Comparison of ENCODE assay signal across 8 mouse cellular contexts in the genomic region with DNA sequence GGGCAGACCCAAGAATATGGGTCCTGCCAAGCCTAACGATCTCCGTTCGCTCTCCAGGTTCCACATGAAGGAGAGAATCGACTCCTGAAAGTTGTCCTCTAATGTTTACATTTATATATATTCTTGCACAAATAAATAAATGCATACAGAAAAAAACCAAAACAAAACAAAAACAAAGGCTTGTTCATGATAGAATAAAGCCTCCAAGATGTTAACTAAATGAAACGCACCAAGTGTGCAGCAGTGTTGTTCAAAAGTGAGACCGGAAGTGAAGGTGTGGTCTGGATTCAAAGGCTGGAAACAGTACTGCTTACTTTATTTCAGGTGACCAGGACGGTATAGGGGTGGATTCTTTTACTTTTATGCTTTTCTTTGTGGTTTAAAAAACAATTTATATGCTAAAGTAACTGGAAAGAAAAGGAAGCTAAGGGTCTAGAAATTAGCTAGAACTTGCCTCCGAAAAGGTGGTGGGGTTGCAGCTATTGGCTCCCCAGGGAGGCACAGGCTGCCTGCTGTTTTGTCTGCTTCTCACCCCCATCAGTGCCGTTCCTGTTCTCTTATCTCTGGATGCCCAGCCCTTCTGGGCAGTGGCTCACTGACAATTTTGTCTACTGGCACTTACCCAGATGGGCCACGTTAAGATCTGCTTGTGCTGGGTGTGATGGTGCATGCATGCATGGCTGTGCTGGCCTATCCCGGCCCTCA. TPM values are rescaled to one million over a fixed set of nuclear protein-coding genes. Genes with fewer than 3 reads are reported as not detected.
DNase-seq lines count a peak whose midpoint lies in the region; ATAC-seq and TF ChIP-seq lines count a peak whose summit lies in the region.

No protein-coding gene starts in this region.

- 0 out of 2 replicates have a peak, but pooled peaks have one; percentile 31 for ATAC-seq in midbrain, embryonic 12.5 days (ENCODE audit: low FRiP score, low read depth)

- H3K9me3 ChIP-seq in midbrain, embryonic 12.5 days = no peaks in the 10 kb centered on the region

- peak overlapping the region; percentile 92 for H3K4me2 ChIP-seq in midbrain, embryonic 12.5 days (replicated peaks)

- TF ChIP-seq CTCF in cerebellum, adult 2 months (IDR thresholded peaks at IDR 0.05; ENCODE audit: borderline replicate concordance, insufficient read depth, low read depth, low read length) = no peak
- TF ChIP-seq CTCF in heart, adult 2 months (IDR thresholded peaks at IDR 0.05) = no peak; the same call in none of the 2 replicates

- intact Hi-C loops in heart, adult 2 months (cut with DNase I) = loop anchor here (2.0 to 10.0 kb wide), 5 partner anchors 160 to 338 kb away; partner anchors contain the start of genes Cnep1r1 and Nkd1
- intact Hi-C loops in gastrocnemius, postnatal 14 days (cut with DNase I; ENCODE audit: low total_unique reads) = loop anchor here (5.0 kb wide), 1 partner anchor 260 kb away; no protein-coding TSS in a partner anchor

- DNase-seq in ovary, adult 18-20 months (ENCODE audit: low spot score) = peak; percentile 28
- no peak for DNase-seq in ovary, postnatal 10 days (ENCODE audit: low spot score)
- peak; percentile 31 to 42 for DNase-seq in cerebellum, adult 2 months
- peak; percentile 39 to 40 for DNase-seq in heart, adult 2 months
- peak; percentile 20 for DNase-seq in kidney, postnatal 10 days
- DNase-seq in yolk sac, embryonic 10.5 days (ENCODE audit: low spot score) = peak; percentile 9
- DNase-seq in gastrocnemius, postnatal 14 days = no peak

- no peaks in the 10 kb centered on the region; the same call in 1 of the 2 replicates for H3K4me1 ChIP-seq in cerebellum, adult 2 months (ENCODE audit: control insufficient read depth, insufficient read depth, low read length)
- peaks cover 7% of the 10 kb centered on the region for H3K4me1 ChIP-seq in heart, adult 2 months (ENCODE audit: control insufficient read depth, insufficient read depth, low read length)
- peaks cover 22% of the 10 kb centered on the region for H3K4me1 ChIP-seq in midbrain, embryonic 12.5 days

- no peak for TF ChIP-seq EP300 in heart, adult 2 months (IDR thresholded peaks at IDR 0.05; ENCODE audit: insufficient read depth, low read depth, low read length)

- 18% methylated on average over 11 of the region's 11 CpGs for WGBS in cerebellum, adult 2 months
- WGBS in heart, adult 2 months = 12% methylated on average over 11 of the region's 11 CpGs
- WGBS in midbrain, embryonic 12.5 days = 38% methylated on average over 11 of the region's 11 CpGs

- peak overlapping the region; percentile 98 for H3K4me3 ChIP-seq in cerebellum, adult 2 months (replicated peaks; ENCODE audit: insufficient read depth, low read depth, low read length)
- peak overlapping the region; percentile 89 for H3K4me3 ChIP-seq in heart, adult 2 months
- peak overlapping the region; percentile 85 for H3K4me3 ChIP-seq in midbrain, embryonic 12.5 days

- H3K9ac ChIP-seq in heart, adult 2 months (ENCODE audit: low read depth, low read length) = peak overlapping the region; percentile 72
- H3K9ac ChIP-seq in midbrain, embryonic 12.5 days (replicated peaks) = no peak overlapping the region

- H3K79me2 ChIP-seq in heart, adult 2 months (replicated peaks; ENCODE audit: control insufficient read depth, insufficient read depth, low read length) = peaks cover 2% of the 10 kb centered on the region; the same call in 1 of the 2 replicates

- no peak overlapping the region for H3K27ac ChIP-seq in cerebellum, adult 2 months (ENCODE audit: insufficient read depth, low read length)
- H3K27ac ChIP-seq in heart, adult 2 months = peak overlapping the region; percentile 91
- no peak overlapping the region for H3K27ac ChIP-seq in midbrain, embryonic 12.5 days (replicated peaks)

- TF ChIP-seq POLR2A in cerebellum, adult 2 months (IDR thresholded peaks at IDR 0.05; ENCODE audit: borderline replicate concordance, insufficient read depth, low read length) = no peak
- TF ChIP-seq POLR2A in heart, adult 2 months (IDR thresholded peaks at IDR 0.05; ENCODE audit: insufficient read depth, low read depth, low read length) = no peak

- H3K27me3 ChIP-seq in cerebellum, adult 2 months (ENCODE audit: control insufficient read depth, insufficient read depth, low read length) = no peaks in the 10 kb centered on the region
- H3K27me3 ChIP-seq in heart, adult 2 months (ENCODE audit: control insufficient read depth, insufficient read depth, low read length) = no peaks in the 10 kb centered on the region
- H3K27me3 ChIP-seq in midbrain, embryonic 12.5 days = peaks cover 4% of the 10 kb centered on the region; the same call in 1 of the 2 replicates

- H3K36me3 ChIP-seq in heart, adult 2 months (ENCODE audit: control insufficient read depth, insufficient read depth, low read length) = peaks cover 17% of the 10 kb centered on the region
- peaks cover 20% of the 10 kb centered on the region for H3K36me3 ChIP-seq in midbrain, embryonic 12.5 days

RNA-seq across cellular contexts. Expression of gene Brd7, which starts 0.6 kb away (rescaled TPM):
- 69.8 and 70.0 TPM in 2 replicates for polyA plus RNA-seq in cerebellum, adult 2 months (2012; rRNA removed)
- total RNA-seq in heart, adult 2 months (2021) = 10 to 100 TPM; 78.9 to 79.0 TPM
- polyA plus RNA-seq in heart, adult 2 months (2012; rRNA removed) = 30.9 and 44.6 TPM in 2 replicates
- polyA plus RNA-seq in midbrain, embryonic 12.5 days (2016; fragmentation: Nextera tagmentation; extraction: Ambion mirVana) = 83.9 and 95.5 TPM in 2 replicates
- 10 to 100 TPM; 60.9 to 71.4 TPM for total RNA-seq in gastrocnemius, postnatal 14 days (2021)

Comparison
In these comparisons a context has a peak if more than half of its experiments do, and no peak if none do; other contexts are left out.
1. DNase-seq: peak in ovary, adult 18-20 months (single experiment), cerebellum, adult 2 months (2 of 2), heart, adult 2 months (2 of 2), kidney, postnatal 10 days (single experiment) and yolk sac, embryonic 10.5 days (single experiment); none in ovary, postnatal 10 days (single experiment) and gastrocnemius, postnatal 14 days (single experiment).
2. Peak in every context shown above with its lines, with median percentiles within 50 percentile points of each other: H3K4me3 ChIP-seq.